Mouse (Mus musculus): ENCODE results near the gene Ube4b.

DNA sequence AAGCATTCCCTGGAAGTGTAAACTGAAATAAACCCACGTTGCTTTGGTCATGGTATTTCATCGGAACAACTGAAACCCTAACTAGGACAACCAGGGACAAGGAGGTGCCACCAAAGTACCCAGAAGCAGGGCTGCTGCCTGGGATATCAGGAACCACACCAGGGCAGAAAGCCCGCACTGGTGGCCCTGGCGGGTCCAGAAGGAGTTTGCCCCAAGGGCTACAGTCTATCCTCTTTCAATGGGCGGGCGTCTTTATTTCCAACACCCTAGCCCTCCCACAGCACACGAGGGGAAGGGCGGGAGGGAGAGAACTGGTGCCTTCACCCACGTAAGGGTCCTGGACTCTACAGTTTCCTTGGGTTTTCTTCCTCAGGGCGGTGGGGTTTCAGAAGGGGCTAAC lies 10.1 kb downstream of the Ube4b start:
- TF ChIP-seq POLR2A (IDR thresholded peaks at IDR 0.05; ENCODE audit: control insufficient read depth in 1 of 2, insufficient read depth in 1 of 2, low read depth in 1 of 2, low read length in 2 of 2, poor library complexity in 1 of 2) (no peak), NRF1 (IDR thresholded peaks at IDR 0.05; ENCODE audit: insufficient read depth, low read depth, low read length, poor library complexity, severe bottlenecking) (no peak), NELFE (IDR thresholded peaks at IDR 0.05; ENCODE audit: low read depth, low read length) (no peak), CTCF (IDR thresholded peaks at IDR 0.05 in 2 of 3, conservative IDR thresholded peaks at IDR 0.05 in 1 of 3; ENCODE audit: control insufficient read depth in 1 of 3, insufficient read depth in 1 of 3, low read depth in 2 of 3, low read length in 3 of 3, poor library complexity in 1 of 3, severe bottlenecking in 1 of 3) (no peak), MEF2A (IDR thresholded peaks at IDR 0.05; ENCODE audit: extremely low read depth, insufficient replicate concordance, low read depth, low read length, poor library complexity, severe bottlenecking) (no peak), ELF1 (IDR thresholded peaks at IDR 0.05; ENCODE audit: low read depth, low read length) (no peak)

Data from MEL (cell line).